Mouse (Mus musculus) adipose tissue, adult 10 weeks (tissue): ENCODE measurements around the gene Osbpl2. TPM values are rescaled to one million over a fixed set of nuclear protein-coding genes. Genes with fewer than 3 reads are reported as not detected.

Source experiments
- polyA plus RNA-seq: library from polyadenylated mRNA; stranded (reverse); fragments of 350-450 nt; fragmentation: Illumina TruSeq; extraction: RNeasy Lipid Tissue Mini Kit (QIAGEN cat#74804); gene quantifications from one replicate; pipeline ENCODE4 v1.2.3, GENCODE M21; 2014; ENCODE audit warnings: low read depth, low replicate concordance

Osbpl2 gene
- polyA plus RNA-seq = 72.2 TPM

GRCm38 (mm10) chr2:180118661-180119438 lies at the start of gene Osbpl2:
TSS of gene Osbpl2 (plus strand) at chr2:180119306.

GRCm38 (mm10) chr2:180070481-180071453 lies 48.3 kb upstream of the Osbpl2 start, which contains the start of gene Mtg2:
TSS of gene Mtg2 (plus strand) at chr2:180070588.

GRCm38 (mm10) chr2:180103978-180104658 lies 15.0 kb upstream of the Osbpl2 start, which contains the start of gene Hrh3:
TSS of gene Hrh3 (minus strand) at chr2:180104488.

GRCm38 (mm10) chr2:180170806-180171521 lies 51.9 kb downstream of the Osbpl2 start, which contains the start of gene Adrm1:
TSS of gene Adrm1 (plus strand) at chr2:180171485.

Other genes starting within 250 kb of the Osbpl2 start
- gene Taf4, start 142.7 kb upstream of the Osbpl2 start, polyA plus RNA-seq = 13.1 TPM
- 49.7 TPM for gene Lsm14b, start 94.3 kb upstream of the Osbpl2 start, polyA plus RNA-seq
- 304 TPM for gene Psma7, start 76.9 kb upstream of the Osbpl2 start, polyA plus RNA-seq
- gene Ss18l1, start 76.8 kb upstream of the Osbpl2 start, polyA plus RNA-seq = 39.0 TPM
- gene Mtg2, start 48.7 kb upstream of the Osbpl2 start, polyA plus RNA-seq = 18.5 TPM
- gene Hrh3, start 14.8 kb upstream of the Osbpl2 start, polyA plus RNA-seq = 1.1 TPM
- 99.2 TPM for gene Adrm1, start 52.2 kb downstream of the Osbpl2 start, polyA plus RNA-seq
- 42.4 TPM for gene Lama5, start 106.6 kb downstream of the Osbpl2 start, polyA plus RNA-seq
- 1,482 TPM for gene Rps21, start 138.1 kb downstream of the Osbpl2 start, polyA plus RNA-seq
- gene Cables2, start 154.2 kb downstream of the Osbpl2 start, polyA plus RNA-seq = 24.2 TPM
- gene Rbbp8nl, start 170.6 kb downstream of the Osbpl2 start, polyA plus RNA-seq = 2.6 TPM
- gene Gata5, start 215.4 kb downstream of the Osbpl2 start, polyA plus RNA-seq = 0.74 TPM